Mouse (Mus musculus) embryonic facial prominence, embryonic 14.5 days (tissue): ENCODE data around the gene Mapkap1. TPM values are rescaled to one million over a fixed set of nuclear protein-coding genes. Genes with fewer than 3 reads are reported as not detected.
A peak's percentile ranks its signal among the peaks of the same experiment; 100 is the strongest.

Source experiments
- ATAC-seq: fragments of 200-750 bp; cut with Nextera tagmentation; 2 replicates; pipeline ENCODE4 v1.8.0; 2017; ENCODE audit warnings: low read depth, moderate number of reproducible peaks, moderate TSS enrichment
- DNase-seq: peaks from one replicate; pipeline ENCODE4 v3.0.0-alpha.2; 2015; ENCODE audit warnings: low spot score
- H3K27ac ChIP-seq: fragments of 300-500 bp; sonication (generic); replicated peaks from 2 replicates; pipeline ENCODE4 v1.5.1; 2014; ENCODE audit warnings: low read depth, mild to moderate bottlenecking, low read length, moderate library complexity
- H3K27me3 ChIP-seq: fragments of 300-500 bp; sonication (generic); replicated peaks from 2 replicates; pipeline ENCODE4 v1.6.1; 2014; ENCODE audit warnings: low read length; ENCODE audit not compliant: control insufficient read depth, insufficient read depth
- H3K36me3 ChIP-seq: fragments of 300-500 bp; sonication (generic); 2 replicates; pipeline ENCODE4 v1.6.1; 2014; ENCODE audit warnings: low read length, mixed read lengths; ENCODE audit not compliant: control insufficient read depth, insufficient read depth
- H3K4me1 ChIP-seq: fragments of 300-500 bp; sonication (generic); 2 replicates; pipeline ENCODE4 v1.6.1; 2014; ENCODE audit warnings: antibody characterized with exemption, low read length; ENCODE audit not compliant: control insufficient read depth, insufficient read depth
- H3K4me2 ChIP-seq: fragments of 300-500 bp; sonication (generic); 2 replicates; pipeline ENCODE4 v1.6.1; 2014; ENCODE audit warnings: low read depth, mild to moderate bottlenecking, low read length, moderate library complexity, mixed read lengths
- H3K4me3 ChIP-seq: fragments of 300-500 bp; sonication (generic); 2 replicates; pipeline ENCODE4 v1.5.1; 2014; ENCODE audit warnings: low read depth, mild to moderate bottlenecking, low read length
- H3K9ac ChIP-seq: fragments of 300-500 bp; sonication (generic); 2 replicates; pipeline ENCODE4 v1.6.1; 2014; ENCODE audit warnings: low read depth, mild to moderate bottlenecking, low read length, moderate library complexity, mixed read lengths
- H3K9me3 ChIP-seq: fragments of 300-500 bp; sonication (generic); 2 replicates; pipeline ENCODE4 v1.6.1; 2016; ENCODE audit warnings: low read length; ENCODE audit not compliant: control insufficient read depth
- WGBS: fragments of 180-500 bp; shearing (Covaris S2); extraction: QIAGEN DNeasy Blood & Tissue Kit; methylation state at CpG from one replicate; pipeline ENCODE4 v1.1.7; 2014; 5-methylcytosine and 5-hydroxymethylcytosine counted together
- polyA plus RNA-seq: library from polyadenylated mRNA; unstranded; fragments of >200 nt; fragmentation: Nextera tagmentation; extraction: Ambion mirVana; gene quantifications from 2 replicates; pipeline ENCODE4 v1.2.1, GENCODE M21; 2014

Gene Mapkap1
- polyA plus RNA-seq, 1 experiment from 2014 or later: 88.0 TPM

- Histone ChIP-seq H3K4me3 (no peak overlapping the region), H3K4me1 (0 out of 2 replicates have a peak, but pooled peaks cover 2% of the 10 kb centered on the region), H3K27me3 (no peaks in the 10 kb centered on the region), H3K4me2 (peak overlapping the region; percentile 97; the same call in 1 of the 2 replicates), H3K36me3 (no peaks in the 10 kb centered on the region), H3K27ac (no peak overlapping the region), H3K9me3 (0 out of 2 replicates have a peak, but pooled peaks cover 2% of the 10 kb centered on the region), H3K9ac (no peak overlapping the region)
- WGBS: 54% methylated on average over 5 of the region's 5 CpGs
- ATAC-seq (no peak), DNase-seq (no peak)
Measured at GRCm38 (mm10) chr2:34639725-34640124, 233.2 kb downstream of the Mapkap1 start.

GRCm38 (mm10) chr2:34642351-34642750, 235.8 kb downstream of the Mapkap1 start:
- DNase-seq: no peak
- WGBS: 42% methylated on average over 2 of the region's 2 CpGs
- Histone ChIP-seq H3K27ac (no peak overlapping the region), H3K27me3 (no peaks in the 10 kb centered on the region), H3K9me3 (0 out of 2 replicates have a peak, but pooled peaks cover 2% of the 10 kb centered on the region), H3K36me3 (no peaks in the 10 kb centered on the region), H3K9ac (no peak overlapping the region), H3K4me1 (peaks cover 12% of the 10 kb centered on the region), H3K4me3 (no peak overlapping the region), H3K4me2 (no peak overlapping the region)
- ATAC-seq: no peak

- Histone ChIP-seq H3K36me3 (no peaks in the 10 kb centered on the region), H3K4me2 (no peak overlapping the region), H3K27ac (no peak overlapping the region), H3K4me1 (peaks cover 9% of the 10 kb centered on the region), H3K9ac (no peak overlapping the region), H3K27me3 (no peaks in the 10 kb centered on the region), H3K9me3 (0 out of 2 replicates have a peak, but pooled peaks cover 2% of the 10 kb centered on the region), H3K4me3 (no peak overlapping the region)
- 41% methylated on average over 22 of the region's 22 CpGs for WGBS
- no peak for DNase-seq
- ATAC-seq: no peak
Measured at GRCm38 (mm10) chr2:34644571-34645526, 238.3 kb downstream of the Mapkap1 start.

GRCm38 (mm10) chr2:34645851-34646540, 239.4 kb downstream of the Mapkap1 start:
- Histone ChIP-seq H3K4me1 (peaks cover 9% of the 10 kb centered on the region), H3K9me3 (0 out of 2 replicates have a peak, but pooled peaks cover 2% of the 10 kb centered on the region), H3K4me2 (peak overlapping the region; percentile 69), H3K4me3 (peak overlapping the region; percentile 38), H3K9ac (peak overlapping the region; percentile 50), H3K27ac (no peak overlapping the region), H3K27me3 (no peaks in the 10 kb centered on the region), H3K36me3 (no peaks in the 10 kb centered on the region)
- ATAC-seq (peak; percentile 92), DNase-seq (peak; percentile 19)
- 17% methylated on average over 17 of the region's 21 CpGs for WGBS

GRCm38 (mm10) chr2:34646541-34646865, 239.9 kb downstream of the Mapkap1 start:
- Histone ChIP-seq H3K9ac (peak overlapping the region; percentile 50), H3K4me1 (peaks cover 9% of the 10 kb centered on the region), H3K27ac (no peak overlapping the region), H3K9me3 (0 out of 2 replicates have a peak, but pooled peaks cover 2% of the 10 kb centered on the region), H3K4me2 (peak overlapping the region; percentile 69), H3K27me3 (no peaks in the 10 kb centered on the region), H3K36me3 (no peaks in the 10 kb centered on the region), H3K4me3 (peak overlapping the region; percentile 38)
- DNase-seq (peak; percentile 89), ATAC-seq (no peak)
- WGBS: 10% methylated on average over 5 of the region's 5 CpGs

GRCm38 (mm10) chr2:34647410-34647809, 240.8 kb downstream of the Mapkap1 start:
- no peak overlapping the region for H3K4me2 ChIP-seq
- ATAC-seq (no peak), DNase-seq (no peak)
- peaks cover 9% of the 10 kb centered on the region for H3K4me1 ChIP-seq
- no peak overlapping the region for H3K9ac ChIP-seq
- no peaks in the 10 kb centered on the region for H3K36me3 ChIP-seq
- 0 out of 2 replicates have a peak, but pooled peaks cover 2% of the 10 kb centered on the region for H3K9me3 ChIP-seq
- no peaks in the 10 kb centered on the region for H3K27me3 ChIP-seq
- 71% methylated on average over 11 of the region's 11 CpGs for WGBS
- H3K4me3 ChIP-seq: no peak overlapping the region
- no peak overlapping the region for H3K27ac ChIP-seq

GRCm38 (mm10) chr2:34667820-34668219, 261.2 kb downstream of the Mapkap1 start:
- no peak for ATAC-seq
- no peak for DNase-seq
- H3K9me3 ChIP-seq: no peaks in the 10 kb centered on the region
- H3K4me2 ChIP-seq: no peak overlapping the region
- H3K36me3 ChIP-seq: no peaks in the 10 kb centered on the region
- H3K4me3 ChIP-seq: no peak overlapping the region
- H3K27me3 ChIP-seq: no peaks in the 10 kb centered on the region
- peaks cover 8% of the 10 kb centered on the region; the same call in 1 of the 2 replicates for H3K4me1 ChIP-seq
- H3K27ac ChIP-seq: no peak overlapping the region
- no peak overlapping the region for H3K9ac ChIP-seq
- 28% methylated on average over 10 of the region's 10 CpGs for WGBS

- H3K27ac ChIP-seq: no peak overlapping the region
- no peaks in the 10 kb centered on the region for H3K36me3 ChIP-seq
- H3K27me3 ChIP-seq: no peaks in the 10 kb centered on the region
- WGBS: 38% methylated on average over 17 of the region's 17 CpGs
- H3K4me2 ChIP-seq: no peak overlapping the region; the same call in 1 of the 2 replicates
- no peaks in the 10 kb centered on the region for H3K9me3 ChIP-seq
- peaks cover 8% of the 10 kb centered on the region; the same call in 1 of the 2 replicates for H3K4me1 ChIP-seq
- no peak overlapping the region for H3K4me3 ChIP-seq
- H3K9ac ChIP-seq: no peak overlapping the region
- DNase-seq (no peak), ATAC-seq (no peak)
Measured at GRCm38 (mm10) chr2:34668440-34669191, 262.0 kb downstream of the Mapkap1 start.
